Mouse (Mus musculus) megakaryocyte, embryonic 14.5 days (primary cell): ENCODE results near the gene Gm5127.

Experiments used
- FLI1 ChIP-seq: IDR thresholded peaks from 2 replicates; pipeline ENCODE4 v1.6.1; 2012; ENCODE audit warnings: low read length, inconsistent platforms, mixed read lengths
- GATA1 ChIP-seq: IDR thresholded peaks from 3 replicates; pipeline ENCODE4 v1.6.1; 2012; ENCODE audit warnings: mixed read lengths, low read length, inconsistent platforms, borderline replicate concordance

DNA sequence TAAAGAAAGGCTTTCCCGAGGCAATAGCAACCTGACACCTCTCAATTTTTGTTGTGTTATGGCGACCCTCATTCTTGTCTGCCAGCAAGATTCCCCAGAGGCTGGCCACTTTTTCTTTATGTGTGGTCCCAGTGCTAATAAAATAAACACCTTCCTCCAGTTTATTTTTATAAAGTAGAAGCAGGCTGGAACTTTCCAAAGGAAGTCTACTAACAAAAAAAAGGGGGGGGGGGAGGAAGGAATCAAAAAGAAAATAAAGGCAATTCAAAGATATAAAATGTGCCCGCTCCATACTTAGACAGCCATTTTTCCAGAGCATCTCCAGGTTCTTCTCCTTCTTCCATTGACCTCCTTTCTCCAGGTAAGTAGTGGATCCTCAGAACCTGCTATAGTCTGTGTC, at the start of gene Gm5127:
- TF ChIP-seq GATA1 (no peak), FLI1 (no peak)
